Mouse (Mus musculus) embryonic fibroblast, embryonic 13.5 days (primary cell): Measurements from ENCODE around the gene Bbof1.

ENCODE experiments used
- CTCF ChIP-seq: IDR thresholded peaks from 2 replicates; pipeline ENCODE4 v1.5.1; 2011; ENCODE audit warnings: mild to moderate bottlenecking, control low read depth, low read length, moderate library complexity, borderline replicate concordance; ENCODE audit not compliant: insufficient read depth
- POLR2A ChIP-seq: IDR thresholded peaks from 2 replicates; pipeline ENCODE4 v1.6.1; 2011; ENCODE audit warnings: low read depth, mild to moderate bottlenecking, control low read depth, low read length, moderate library complexity

- TF ChIP-seq CTCF = no peak
- no peak for TF ChIP-seq POLR2A
These were observed 21.0 kb downstream of the Bbof1 start for GRCm38 (mm10) chr12:84429825-84430224.
